Mouse (Mus musculus) midbrain, embryonic 14.5 days (tissue): ENCODE measurements around the gene Art3. TPM values are rescaled to one million over a fixed set of nuclear protein-coding genes. Genes with fewer than 3 reads are reported as not detected.

Experiments used
- ATAC-seq: fragments of 200-750 bp; cut with Nextera tagmentation; 2 replicates; pipeline ENCODE4 v1.8.0; 2017; ENCODE audit warnings: moderate number of reproducible peaks, moderate library complexity; ENCODE audit not compliant: low FRiP score, low TSS enrichment
- DNase-seq: peaks from one replicate; pipeline ENCODE4 v3.0.0-alpha.2; 2015
- H3K27ac ChIP-seq: fragments of 300-500 bp; sonication (generic); replicated peaks from 2 replicates; pipeline ENCODE4 v1.5.1; 2014; ENCODE audit warnings: mild to moderate bottlenecking, low read depth, low read length, moderate library complexity
- H3K27me3 ChIP-seq: fragments of 300-500 bp; sonication (generic); 2 replicates; pipeline ENCODE4 v1.6.1; 2014; ENCODE audit warnings: low read length, control low read depth, mixed read lengths; ENCODE audit not compliant: control insufficient read depth, insufficient read depth
- H3K36me3 ChIP-seq: fragments of 300-500 bp; sonication (generic); 2 replicates; pipeline ENCODE4 v1.6.1; 2014; ENCODE audit warnings: low read length, control low read depth; ENCODE audit not compliant: control insufficient read depth, insufficient read depth
- H3K4me1 ChIP-seq: fragments of 300-500 bp; sonication (generic); 2 replicates; pipeline ENCODE4 v1.6.1; 2014; ENCODE audit warnings: mild to moderate bottlenecking, antibody characterized with exemption, low read length, control low read depth; ENCODE audit not compliant: control insufficient read depth, insufficient read depth
- H3K4me2 ChIP-seq: fragments of 300-500 bp; sonication (generic); 2 replicates; pipeline ENCODE4 v1.6.1; 2014; ENCODE audit warnings: mild to moderate bottlenecking, low read length, moderate library complexity
- H3K4me3 ChIP-seq: fragments of 300-500 bp; sonication (generic); replicated peaks from 2 replicates; pipeline ENCODE4 v1.5.1; 2014; ENCODE audit warnings: low read depth, low read length
- H3K9ac ChIP-seq: fragments of 300-500 bp; sonication (generic); replicated peaks from 2 replicates; pipeline ENCODE4 v1.6.1; 2014; ENCODE audit warnings: mild to moderate bottlenecking, low read length, moderate library complexity
- H3K9me3 ChIP-seq: fragments of 300-500 bp; sonication (generic); 2 replicates; pipeline ENCODE4 v1.6.1; 2016; ENCODE audit warnings: low read length, control low read depth, mixed read lengths; ENCODE audit not compliant: control insufficient read depth
- WGBS: fragments of 180-500 bp; shearing (Covaris S2); extraction: QIAGEN DNeasy Blood & Tissue Kit; methylation state at CpG from one replicate; pipeline ENCODE4 v1.1.7; 2014; 5-methylcytosine and 5-hydroxymethylcytosine counted together
- polyA plus RNA-seq: library from polyadenylated mRNA; unstranded; fragments of >200 nt; fragmentation: Nextera tagmentation; extraction: Ambion mirVana; gene quantifications from 2 replicates; pipeline ENCODE4 v1.2.1, GENCODE M21; 2014

Art3 gene
- polyA plus RNA-seq, 1 experiment from 2014 or later: 6.1 TPM

DNA sequence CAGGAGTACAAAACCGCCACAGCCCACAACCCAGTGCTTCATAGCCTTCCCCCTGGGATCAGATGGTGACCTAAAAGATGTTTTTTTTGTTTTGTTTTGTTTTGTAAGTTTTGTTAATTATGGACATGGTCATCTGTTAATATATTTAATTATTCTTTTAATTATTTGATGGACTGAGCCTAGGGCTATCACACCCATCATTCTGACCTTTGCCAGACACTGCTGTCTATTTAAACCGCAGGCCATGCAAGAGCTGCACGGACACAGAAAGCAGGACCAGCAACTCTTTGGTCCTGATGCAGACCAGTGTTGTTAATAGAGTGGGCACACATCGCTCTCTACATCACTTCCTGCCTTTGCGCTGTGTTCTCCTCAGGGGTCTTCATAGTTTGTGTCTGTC lies 78.9 kb downstream of the Art3 start:
- no peak overlapping the region for H3K4me3 ChIP-seq
- no peak for DNase-seq
- no peaks in the 10 kb centered on the region for H3K4me1 ChIP-seq
- no peak overlapping the region for H3K9ac ChIP-seq
- no peaks in the 10 kb centered on the region for H3K27me3 ChIP-seq
- ATAC-seq: no peak
- no peak overlapping the region for H3K27ac ChIP-seq
- no peak overlapping the region for H3K4me2 ChIP-seq
- peaks cover 18% of the 10 kb centered on the region for H3K36me3 ChIP-seq
- H3K9me3 ChIP-seq: no peaks in the 10 kb centered on the region
- 85% methylated on average over 5 of the region's 5 CpGs for WGBS

DNA sequence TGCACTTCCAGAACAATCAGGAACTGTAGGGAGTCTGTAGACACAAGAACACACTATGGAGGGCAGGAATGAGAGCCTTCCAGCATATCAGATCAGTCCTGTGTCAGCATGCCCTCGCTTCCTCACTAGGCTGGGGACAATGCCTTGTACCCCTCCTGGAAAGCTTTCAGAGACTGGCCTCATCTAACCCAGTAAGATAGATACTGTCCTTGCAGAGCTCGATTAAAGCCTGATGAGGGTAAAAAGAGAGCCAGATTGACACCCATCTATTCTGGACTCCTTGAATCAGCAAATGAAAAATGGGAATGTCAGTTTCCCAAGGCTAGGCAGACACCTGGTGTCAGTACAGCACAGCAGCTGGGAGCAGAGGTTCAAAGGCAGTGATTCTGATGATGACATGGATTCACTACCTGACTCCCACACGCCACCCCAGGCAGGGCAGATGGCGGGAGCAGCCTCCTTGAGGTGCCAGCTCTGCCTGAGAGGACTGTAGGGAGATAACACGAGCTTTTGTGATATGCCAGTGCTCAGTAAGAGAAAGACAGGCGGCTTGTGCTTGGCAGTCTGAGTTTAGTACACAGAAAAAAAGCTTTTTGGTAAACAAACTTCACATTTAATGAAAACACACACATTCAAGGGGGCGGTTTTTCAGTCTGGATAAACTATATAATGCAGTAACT lies 80.0 kb downstream of the Art3 start:
- Histone ChIP-seq H3K9ac (no peak overlapping the region), H3K4me2 (no peak overlapping the region), H3K9me3 (no peaks in the 10 kb centered on the region), H3K36me3 (peaks cover 24% of the 10 kb centered on the region), H3K27me3 (no peaks in the 10 kb centered on the region), H3K4me3 (no peak overlapping the region), H3K27ac (no peak overlapping the region), H3K4me1 (no peaks in the 10 kb centered on the region)
- WGBS: 75% methylated on average over 7 of the region's 7 CpGs
- DNase-seq (no peak), ATAC-seq (no peak)

DNA sequence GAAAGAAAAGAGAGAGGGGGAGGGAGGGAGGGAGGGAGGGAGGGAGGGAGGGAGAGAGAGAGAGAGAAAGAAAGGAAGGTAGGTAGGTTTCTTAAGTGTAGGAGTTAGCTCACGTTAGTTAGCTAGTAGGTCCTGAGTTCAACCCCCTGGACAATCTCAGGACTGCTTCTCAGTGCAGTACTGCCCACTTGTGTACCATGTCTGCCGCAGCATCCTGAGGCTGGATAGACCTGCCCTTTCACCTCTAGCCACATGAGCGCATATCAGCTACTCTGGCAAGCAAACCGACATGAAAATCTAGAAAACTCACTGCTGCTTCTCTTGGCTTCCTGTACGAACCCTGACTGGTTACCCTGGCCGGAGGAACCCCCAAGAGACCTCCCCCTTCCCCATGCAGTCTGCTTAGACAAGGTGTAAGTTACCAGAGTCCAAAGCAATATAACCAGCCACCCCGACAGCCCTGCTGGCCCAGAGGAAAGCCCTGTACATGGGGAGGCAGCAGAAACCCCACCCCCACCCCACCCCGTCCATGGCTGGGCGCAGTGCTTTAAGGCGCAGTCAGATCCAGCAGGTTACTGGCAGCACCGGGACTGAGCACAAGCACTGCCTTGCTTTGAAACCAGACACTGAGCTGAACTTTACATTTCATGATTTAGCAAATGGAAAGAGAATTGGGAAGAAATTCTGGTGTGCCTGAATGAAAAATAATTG lies 81.8 kb downstream of the Art3 start:
- DNase-seq (no peak), ATAC-seq (no peak)
- Histone ChIP-seq H3K9me3 (no peaks in the 10 kb centered on the region), H3K4me1 (no peaks in the 10 kb centered on the region), H3K9ac (no peak overlapping the region), H3K4me2 (no peak overlapping the region), H3K27me3 (no peaks in the 10 kb centered on the region), H3K36me3 (peaks cover 41% of the 10 kb centered on the region), H3K27ac (no peak overlapping the region), H3K4me3 (no peak overlapping the region)
- 87% methylated on average over 11 of the region's 11 CpGs for WGBS

GRCm38 (mm10) chr5:92413982-92414375 lies 82.4 kb downstream of the Art3 start:
- ATAC-seq (no peak), DNase-seq (no peak)
- no peak overlapping the region for H3K4me3 ChIP-seq
- H3K9me3 ChIP-seq: no peaks in the 10 kb centered on the region
- 86% methylated on average over 8 of the region's 8 CpGs for WGBS
- no peak overlapping the region for H3K4me2 ChIP-seq
- no peak overlapping the region for H3K27ac ChIP-seq
- H3K27me3 ChIP-seq: no peaks in the 10 kb centered on the region
- H3K36me3 ChIP-seq: peaks cover 45% of the 10 kb centered on the region
- no peak overlapping the region for H3K9ac ChIP-seq
- no peaks in the 10 kb centered on the region for H3K4me1 ChIP-seq

DNA sequence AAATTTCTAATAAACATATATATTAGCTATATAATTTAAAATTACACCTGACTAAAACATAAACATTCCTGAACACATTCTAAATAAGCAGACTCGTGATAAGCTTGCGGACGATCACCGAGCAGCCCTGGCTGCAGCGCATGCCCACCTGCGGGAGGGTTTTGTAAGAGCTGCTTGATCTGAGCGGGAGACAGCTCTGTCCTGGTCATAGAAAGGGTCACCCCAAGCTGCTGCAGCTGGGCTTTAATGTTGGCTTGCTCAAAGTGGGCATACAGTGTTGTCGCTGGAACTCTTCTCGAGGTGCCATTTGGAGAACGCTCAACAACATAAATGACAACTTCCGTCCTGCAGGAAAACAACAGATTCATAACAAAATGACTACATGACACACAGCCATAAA lies 92.5 kb downstream of the Art3 start:
- DNase-seq (no peak), ATAC-seq (no peak)
- H3K9ac ChIP-seq: no peak overlapping the region
- no peak overlapping the region for H3K4me2 ChIP-seq
- H3K9me3 ChIP-seq: no peaks in the 10 kb centered on the region
- no peak overlapping the region for H3K4me3 ChIP-seq
- 95% methylated on average over 11 of the region's 11 CpGs for WGBS
- H3K4me1 ChIP-seq: no peaks in the 10 kb centered on the region
- no peak overlapping the region for H3K27ac ChIP-seq
- H3K27me3 ChIP-seq: no peaks in the 10 kb centered on the region
- H3K36me3 ChIP-seq: peaks cover 86% of the 10 kb centered on the region

GRCm38 (mm10) chr5:92430723-92431122 lies 99.1 kb downstream of the Art3 start:
- Histone ChIP-seq H3K9ac (no peak overlapping the region), H3K4me2 (no peak overlapping the region), H3K27me3 (no peaks in the 10 kb centered on the region), H3K4me1 (peaks cover 12% of the 10 kb centered on the region; the same call in 1 of the 2 replicates), H3K36me3 (peaks cover 36% of the 10 kb centered on the region), H3K4me3 (no peak overlapping the region), H3K9me3 (no peaks in the 10 kb centered on the region), H3K27ac (no peak overlapping the region)
- ATAC-seq (no peak), DNase-seq (no peak)
- 90% methylated on average over 5 of the region's 5 CpGs for WGBS

GRCm38 (mm10) chr5:92431611-92432010 lies 100.0 kb downstream of the Art3 start:
- Histone ChIP-seq H3K4me2 (no peak overlapping the region), H3K9me3 (no peaks in the 10 kb centered on the region), H3K4me1 (peaks cover 12% of the 10 kb centered on the region; the same call in 1 of the 2 replicates), H3K27me3 (no peaks in the 10 kb centered on the region), H3K27ac (no peak overlapping the region), H3K4me3 (no peak overlapping the region), H3K36me3 (peaks cover 34% of the 10 kb centered on the region), H3K9ac (no peak overlapping the region)
- DNase-seq: no peak
- ATAC-seq: no peak
- 84% methylated on average over 7 of the region's 7 CpGs for WGBS

DNA sequence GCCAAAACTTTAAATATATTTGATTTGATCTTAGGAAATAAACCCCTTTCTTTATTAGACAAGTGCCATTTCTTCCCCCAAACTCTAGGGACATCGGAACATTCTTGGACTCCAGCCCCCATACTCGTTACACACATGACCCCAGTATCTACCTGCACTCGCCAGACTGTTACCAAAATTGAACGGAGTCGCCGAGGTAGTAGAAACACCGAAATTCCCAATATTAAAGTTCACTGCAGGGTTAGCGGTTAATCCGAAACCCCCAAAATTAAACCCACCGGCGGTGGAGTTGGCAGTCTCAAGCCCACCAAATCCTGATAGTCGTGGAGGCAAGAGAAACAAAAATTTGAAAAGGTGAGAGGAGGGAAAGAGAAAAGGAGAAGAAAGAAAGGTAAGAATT lies 102.4 kb downstream of the Art3 start:
- Histone ChIP-seq H3K27ac (no peak overlapping the region), H3K4me2 (peak overlapping the region; percentile 94), H3K9ac (peak overlapping the region; percentile 90), H3K36me3 (peaks cover 10% of the 10 kb centered on the region), H3K4me1 (peaks cover 12% of the 10 kb centered on the region; the same call in 1 of the 2 replicates), H3K27me3 (no peaks in the 10 kb centered on the region), H3K9me3 (no peaks in the 10 kb centered on the region), H3K4me3 (peak overlapping the region; percentile 75)
- no peak for ATAC-seq
- DNase-seq: no peak
- WGBS: 1% methylated on average over 12 of the region's 12 CpGs

GRCm38 (mm10) chr5:92434571-92434985 lies 103.0 kb downstream of the Art3 start:
- H3K4me2 ChIP-seq: peak overlapping the region; percentile 94
- H3K27ac ChIP-seq: peak overlapping the region; percentile 62
- under 1% methylated on average over 34 of the region's 39 CpGs for WGBS
- peak; percentile 61 for DNase-seq
- H3K36me3 ChIP-seq: peaks cover 7% of the 10 kb centered on the region; the same call in 1 of the 2 replicates
- H3K4me3 ChIP-seq: peak overlapping the region; percentile 75
- H3K9me3 ChIP-seq: no peaks in the 10 kb centered on the region
- ATAC-seq: no peak; the same call in 1 of the 2 replicates
- peak overlapping the region; percentile 90 for H3K9ac ChIP-seq
- H3K27me3 ChIP-seq: no peaks in the 10 kb centered on the region
- peaks cover 12% of the 10 kb centered on the region; the same call in 1 of the 2 replicates for H3K4me1 ChIP-seq
